Mouse (Mus musculus) hindbrain, embryonic 12.5 days (tissue): ENCODE data around the gene Dkc1. TPM values are rescaled to one million over a fixed set of nuclear protein-coding genes. Genes with fewer than 3 reads are reported as not detected.

ENCODE experiments used
- ATAC-seq: fragments of 200-750 bp; cut with Nextera tagmentation; 2 replicates; pipeline ENCODE4 v1.8.0; 2017; ENCODE audit warnings: moderate TSS enrichment; ENCODE audit not compliant: low FRiP score
- H3K27ac ChIP-seq: fragments of 300-500 bp; sonication (generic); 2 replicates; pipeline ENCODE4 v1.5.1; 2016; ENCODE audit warnings: mild to moderate bottlenecking
- H3K27me3 ChIP-seq: fragments of 300-500 bp; sonication (generic); 2 replicates; pipeline ENCODE4 v1.6.1; 2016; ENCODE audit warnings: mild to moderate bottlenecking
- H3K36me3 ChIP-seq: fragments of 300-500 bp; sonication (generic); 2 replicates; pipeline ENCODE4 v1.6.1; 2016; ENCODE audit warnings: mild to moderate bottlenecking
- H3K4me1 ChIP-seq: fragments of 300-500 bp; sonication (generic); 2 replicates; pipeline ENCODE4 v1.6.1; 2016
- H3K4me2 ChIP-seq: fragments of 300-500 bp; sonication (generic); replicated peaks from 2 replicates; pipeline ENCODE4 v1.6.1; 2016; ENCODE audit warnings: mild to moderate bottlenecking
- H3K4me3 ChIP-seq: fragments of 300-500 bp; sonication (generic); 2 replicates; pipeline ENCODE4 v1.5.1; 2016; ENCODE audit warnings: mild to moderate bottlenecking
- H3K9ac ChIP-seq: fragments of 300-500 bp; sonication (generic); 2 replicates; pipeline ENCODE4 v1.6.1; 2016; ENCODE audit warnings: mild to moderate bottlenecking, moderate library complexity
- H3K9me3 ChIP-seq: fragments of 300-500 bp; sonication (generic); replicated peaks from 2 replicates; pipeline ENCODE4 v1.6.1; 2016; ENCODE audit warnings: mild to moderate bottlenecking
- WGBS: fragments of 180-500 bp; shearing (Covaris S2); methylation state at CpG from one replicate; pipeline ENCODE4 v1.1.7; 2016; 5-methylcytosine and 5-hydroxymethylcytosine counted together
- polyA plus RNA-seq: library from polyadenylated mRNA; unstranded; fragments of >200 nt; fragmentation: Nextera tagmentation; extraction: Ambion mirVana; gene quantifications from 2 replicates; pipeline ENCODE4 v1.2.1, GENCODE M21; 2016

The Dkc1 gene
- polyA plus RNA-seq, 1 experiment from 2014 or later, result 82.7 TPM

DNA sequence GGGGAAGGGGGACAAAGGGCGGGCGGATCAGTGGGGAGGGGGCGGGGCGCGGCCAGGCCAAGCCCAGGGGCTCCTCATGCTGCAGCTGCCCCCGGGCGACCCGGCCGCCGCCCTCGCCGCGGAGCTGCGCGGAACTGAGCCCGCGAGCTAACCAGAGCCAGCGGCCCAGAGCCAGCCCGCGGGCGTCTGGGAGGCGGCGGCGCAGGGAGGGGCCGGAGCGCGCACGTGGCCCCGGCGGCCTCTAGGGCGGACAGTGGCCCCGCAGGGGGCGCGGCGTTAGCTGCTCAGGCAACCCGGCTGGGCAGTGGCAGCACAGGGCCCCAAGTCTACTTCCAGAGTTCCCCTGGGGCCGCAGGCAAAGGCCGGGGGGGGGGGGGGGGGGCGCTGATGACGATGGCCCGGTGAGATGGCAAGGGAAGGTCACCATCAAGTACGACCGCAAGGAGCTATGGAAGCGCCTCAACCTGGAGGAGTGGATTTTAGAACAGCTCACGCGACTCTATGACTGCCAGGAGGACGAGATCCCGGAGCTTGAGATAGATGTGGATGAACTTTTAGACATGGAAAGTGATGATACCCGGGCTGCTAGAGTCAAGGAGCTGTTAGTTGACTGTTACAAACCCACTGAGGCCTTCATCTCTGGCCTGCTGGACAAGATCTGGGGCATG lies 60.1 kb downstream of the Dkc1 start:
- peak overlapping the region; percentile 48 for H3K4me3 ChIP-seq
- H3K4me2 ChIP-seq, result peak overlapping the region; percentile 57
- WGBS, result 20% methylated on average over 43 of the region's 49 CpGs
- no peaks in the 10 kb centered on the region for H3K9me3 ChIP-seq
- H3K4me1 ChIP-seq, result no peaks in the 10 kb centered on the region
- H3K36me3 ChIP-seq, result no peaks in the 10 kb centered on the region
- ATAC-seq, result peak; percentile 71
- H3K27me3 ChIP-seq, result no peaks in the 10 kb centered on the region
- no peak overlapping the region for H3K27ac ChIP-seq
- H3K9ac ChIP-seq, result peak overlapping the region; percentile 54

Other genes with a start within 250 kb of the Dkc1 start
- gene Gab3, start 10.4 kb upstream of the Dkc1 start, polyA plus RNA-seq, result 1.2 and 1.7 TPM in 2 replicates
- 27.2 and 28.7 TPM in 2 replicates for gene Mpp1, start 35.2 kb downstream of the Dkc1 start, polyA plus RNA-seq
- not detected in 2 replicates for gene Smim9, start 67.9 kb downstream of the Dkc1 start, polyA plus RNA-seq